Mouse (Mus musculus) liver, postnatal 0 days (tissue): ENCODE data around the gene Vgll3.

ENCODE experiments used
- CTCF ChIP-seq: sonication (generic); IDR thresholded peaks from 2 replicates; pipeline ENCODE4 v1.5.1; 2016; ENCODE audit warnings: antibody characterized with exemption, low read depth
- EP300 ChIP-seq: IDR thresholded peaks from 2 replicates; pipeline ENCODE4 v1.6.1; 2016; ENCODE audit warnings: antibody characterized with exemption, low read depth, mild to moderate bottlenecking

- TF ChIP-seq CTCF = no peak
- TF ChIP-seq EP300 = no peak
Measured at GRCm38 (mm10) chr16:65850126-65850525, 35.1 kb downstream of the Vgll3 start.
